Mouse (Mus musculus) midbrain, embryonic 12.5 days (tissue): Measurements from ENCODE around the gene Mrps7. TPM values are rescaled to one million over a fixed set of nuclear protein-coding genes. Genes with fewer than 3 reads are reported as not detected.
A peak's percentile ranks its signal among the peaks of the same experiment; 100 is the strongest.

ENCODE experiments used
- ATAC-seq: fragments of 200-750 bp; cut with Nextera tagmentation; 2 replicates; pipeline ENCODE4 v1.8.0; 2017; ENCODE audit warnings: low read depth, moderate TSS enrichment, moderate library complexity; ENCODE audit not compliant: low FRiP score
- H3K27ac ChIP-seq: fragments of 300-500 bp; sonication (generic); replicated peaks from 2 replicates; pipeline ENCODE4 v1.5.1; 2016; ENCODE audit warnings: mild to moderate bottlenecking
- H3K27me3 ChIP-seq: fragments of 300-500 bp; sonication (generic); 2 replicates; pipeline ENCODE4 v1.6.1; 2016; ENCODE audit warnings: mild to moderate bottlenecking
- H3K36me3 ChIP-seq: fragments of 300-500 bp; sonication (generic); 2 replicates; pipeline ENCODE4 v1.6.1; 2016
- H3K4me1 ChIP-seq: fragments of 300-500 bp; sonication (generic); 2 replicates; pipeline ENCODE4 v1.6.1; 2016
- H3K4me2 ChIP-seq: fragments of 300-500 bp; sonication (generic); replicated peaks from 2 replicates; pipeline ENCODE4 v1.6.1; 2016; ENCODE audit warnings: mild to moderate bottlenecking, moderate library complexity
- H3K4me3 ChIP-seq: fragments of 300-500 bp; sonication (generic); 2 replicates; pipeline ENCODE4 v1.5.1; 2016; ENCODE audit warnings: mild to moderate bottlenecking
- H3K9ac ChIP-seq: fragments of 300-500 bp; sonication (generic); replicated peaks from 2 replicates; pipeline ENCODE4 v1.6.1; 2016; ENCODE audit warnings: mild to moderate bottlenecking, moderate library complexity
- H3K9me3 ChIP-seq: fragments of 300-500 bp; sonication (generic); 2 replicates; pipeline ENCODE4 v1.6.1; 2016; ENCODE audit warnings: mild to moderate bottlenecking
- WGBS: fragments of 180-500 bp; shearing (Covaris S2); methylation state at CpG from one replicate; pipeline ENCODE4 v1.1.7; 2016; 5-methylcytosine and 5-hydroxymethylcytosine counted together
- polyA plus RNA-seq: library from polyadenylated mRNA; unstranded; fragments of >200 nt; fragmentation: Nextera tagmentation; extraction: Ambion mirVana; gene quantifications from 2 replicates; pipeline ENCODE4 v1.2.1, GENCODE M21; 2016

Gene Mrps7
- polyA plus RNA-seq, result 85.7 and 89.0 TPM in 2 replicates

DNA sequence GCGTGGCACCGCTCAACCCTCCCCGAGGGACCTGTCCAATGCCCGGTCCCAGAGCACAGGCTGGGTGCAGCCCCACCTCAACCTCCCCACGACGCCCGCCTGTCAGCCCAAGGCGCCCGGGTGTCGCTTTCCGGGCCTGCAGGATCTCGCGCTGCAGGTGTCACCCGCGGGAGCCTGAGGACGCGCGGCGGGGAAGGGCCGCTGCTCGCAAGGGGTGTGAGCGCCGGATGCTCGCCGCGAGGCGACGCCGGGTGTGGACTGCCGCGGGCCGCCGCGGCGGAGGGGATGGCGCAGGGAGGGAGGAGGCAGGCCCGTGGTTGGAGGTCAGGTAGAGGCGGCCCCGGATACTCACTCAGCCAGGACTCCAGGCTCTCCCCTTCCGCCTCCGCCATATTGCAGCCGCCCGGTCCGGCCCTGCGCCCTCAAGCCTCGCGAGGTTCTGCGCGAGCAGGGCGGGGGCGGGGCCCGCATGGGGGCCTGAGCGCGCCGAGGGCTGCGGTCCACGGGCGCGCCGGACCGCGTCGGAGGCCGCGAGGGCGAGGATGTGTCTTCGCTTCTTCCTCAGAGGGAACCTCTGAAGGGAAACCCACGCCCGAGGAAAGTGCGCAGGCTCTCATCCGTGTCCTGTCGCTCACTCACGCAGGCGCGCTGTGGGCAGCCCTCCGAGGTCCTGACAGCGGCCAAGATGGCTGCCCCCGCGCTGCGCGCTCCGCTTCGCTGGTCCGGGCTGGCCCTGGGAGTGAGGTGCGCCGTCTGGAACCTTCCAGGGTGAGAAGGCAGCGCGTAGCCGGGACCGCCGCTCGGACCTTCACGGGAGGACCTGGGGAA, at the start of gene Mrps7, which contains the start of gene Gga3:
Gene Mrps7 (plus strand): TSS at position 450 of the 828 bp plus-strand sequence.
Gene Gga3 (minus strand): TSS at position 576 of the 828 bp plus-strand sequence.
- Histone ChIP-seq H3K36me3 (peaks cover 42% of the 10 kb centered on the region), H3K27me3 (no peaks in the 10 kb centered on the region), H3K9me3 (no peaks in the 10 kb centered on the region), H3K4me2 (peak within 1 kb of the TSS; percentile 94), H3K4me3 (peak within 1 kb of the TSS; percentile 98), H3K9ac (peak within 1 kb of the TSS; percentile 96), H3K27ac (peak within 1 kb of the TSS; percentile 88), H3K4me1 (peaks cover 22% of the 10 kb centered on the region)
- WGBS, result under 1% methylated on average over 88 of the region's 93 CpGs
- peak; percentile 95 for ATAC-seq

DNA sequence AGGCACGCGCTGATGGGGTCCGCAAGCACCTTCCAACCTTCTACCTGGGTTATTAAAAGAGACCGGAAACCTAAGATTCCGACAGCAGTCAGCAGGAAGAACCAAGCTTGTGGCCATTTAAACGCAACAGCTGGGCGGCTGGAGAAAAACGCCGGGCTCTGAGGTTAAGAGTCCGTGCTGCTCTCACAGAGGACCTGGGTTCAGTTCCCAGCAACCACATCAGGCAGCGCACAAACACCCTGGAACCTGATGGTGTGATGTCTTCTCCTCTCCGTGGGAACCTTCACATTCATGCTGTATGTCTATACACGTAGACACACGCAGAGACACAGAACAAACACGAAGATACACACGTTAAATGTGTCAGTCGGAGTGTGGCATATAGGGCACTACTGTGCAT, 48.0 kb upstream of the Mrps7 start:
- 79% methylated on average over 17 of the region's 17 CpGs for WGBS
- H3K9me3 ChIP-seq, result no peaks in the 10 kb centered on the region
- ATAC-seq, result no peak
- no peaks in the 10 kb centered on the region for H3K4me1 ChIP-seq
- no peak overlapping the region for H3K4me2 ChIP-seq
- H3K27me3 ChIP-seq, result no peaks in the 10 kb centered on the region
- no peak overlapping the region for H3K9ac ChIP-seq
- no peak overlapping the region for H3K27ac ChIP-seq
- no peaks in the 10 kb centered on the region for H3K36me3 ChIP-seq
- no peak overlapping the region for H3K4me3 ChIP-seq

DNA sequence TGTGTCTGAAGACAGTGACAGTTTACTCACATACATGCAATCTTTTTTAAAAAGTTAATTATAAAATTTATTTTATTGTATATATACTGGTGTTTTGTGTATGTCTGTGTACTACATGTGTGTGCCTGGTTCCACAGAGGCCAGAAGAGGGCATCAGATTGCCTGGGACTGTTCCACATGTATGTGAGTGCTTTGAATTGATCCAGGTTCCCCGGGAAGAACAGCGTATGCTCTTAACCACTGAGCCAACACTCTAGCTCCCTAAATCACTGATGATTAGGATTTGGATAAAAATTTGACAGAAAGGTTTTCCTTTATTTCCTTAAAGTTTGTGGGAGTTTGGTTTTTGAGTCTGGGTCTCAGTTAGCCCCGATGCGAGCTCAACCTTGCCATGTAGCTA, 40.3 kb upstream of the Mrps7 start:
- Histone ChIP-seq H3K4me1 (peaks cover 13% of the 10 kb centered on the region), H3K9ac (peak overlapping the region; percentile 83), H3K4me3 (peak overlapping the region; percentile 88), H3K27me3 (no peaks in the 10 kb centered on the region), H3K9me3 (no peaks in the 10 kb centered on the region), H3K27ac (peak overlapping the region; percentile 78), H3K4me2 (peak overlapping the region; percentile 86), H3K36me3 (peaks cover 23% of the 10 kb centered on the region)
- ATAC-seq, result 0 out of 2 replicates have a peak, but pooled peaks have one; percentile 38
- WGBS, result 46% methylated on average over 4 of the region's 4 CpGs

DNA sequence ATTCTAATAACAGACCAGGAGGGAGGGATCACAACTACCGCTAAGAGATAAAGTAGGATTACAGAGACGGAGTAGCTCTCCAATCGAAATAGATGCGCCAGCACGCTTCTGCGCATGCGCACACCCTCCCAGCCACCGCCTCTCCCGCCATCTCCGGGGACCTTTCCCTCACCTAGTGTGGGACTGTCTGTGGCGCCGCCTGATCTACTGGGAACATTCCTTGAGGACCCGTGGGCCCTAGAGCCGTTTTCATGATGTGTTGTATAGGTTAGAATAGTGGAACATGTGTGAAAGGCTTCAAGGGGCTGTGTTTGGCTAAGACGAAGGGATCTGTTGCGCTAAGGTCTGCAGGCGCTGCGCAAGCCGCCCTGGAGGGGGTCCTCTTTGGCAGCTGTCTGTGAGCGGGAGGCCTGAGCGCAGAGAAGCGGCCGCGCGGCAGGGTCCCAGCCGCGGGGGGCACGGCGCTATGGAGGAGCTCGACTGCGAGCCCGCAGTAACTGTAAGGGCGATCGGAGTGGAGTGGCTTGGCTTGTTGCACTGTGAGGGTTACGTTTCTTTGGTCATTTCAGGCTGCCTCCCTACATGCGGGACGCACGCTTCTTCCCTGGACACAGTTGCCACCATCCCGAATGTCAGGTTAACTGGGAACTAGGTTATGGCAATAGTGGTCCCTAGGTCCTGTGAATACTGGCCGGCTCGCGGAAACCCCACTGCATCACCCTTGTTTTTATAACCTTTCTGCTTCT, 39.5 kb upstream of the Mrps7 start, which contains the start of gene Nup85:
Gene Nup85 (plus strand): TSS at position 371 of the 746 bp plus-strand sequence.
- peak within 1 kb of the TSS; percentile 86 for H3K4me2 ChIP-seq
- H3K27me3 ChIP-seq, result no peaks in the 10 kb centered on the region
- H3K36me3 ChIP-seq, result peaks cover 31% of the 10 kb centered on the region
- peak; percentile 91 for ATAC-seq
- peak within 1 kb of the TSS; percentile 83 for H3K9ac ChIP-seq
- under 1% methylated on average over 42 of the region's 42 CpGs for WGBS
- peak within 1 kb of the TSS; percentile 88 for H3K4me3 ChIP-seq
- H3K9me3 ChIP-seq, result no peaks in the 10 kb centered on the region
- peaks cover 13% of the 10 kb centered on the region for H3K4me1 ChIP-seq
- peak within 1 kb of the TSS; percentile 78 for H3K27ac ChIP-seq

DNA sequence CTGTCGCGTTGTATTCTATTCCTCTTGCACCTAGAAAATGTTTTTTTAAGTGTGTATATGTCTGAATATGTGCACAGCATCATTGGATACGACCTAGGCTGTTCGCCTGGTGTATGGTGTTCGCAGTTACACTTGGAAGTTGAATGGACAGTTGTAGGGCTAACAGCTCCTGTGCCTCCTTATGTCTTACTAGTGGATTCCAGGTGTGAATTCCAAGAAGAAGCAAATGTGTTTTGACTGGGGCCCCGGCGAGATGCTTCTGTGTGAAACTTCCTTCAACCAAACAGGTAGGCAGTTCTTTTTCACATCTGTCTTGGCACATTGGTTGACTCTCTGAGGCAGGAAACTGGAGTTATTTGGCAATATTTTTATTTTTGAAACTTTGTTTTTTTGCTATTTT, 38.8 kb upstream of the Mrps7 start:
- 21% methylated on average over 7 of the region's 7 CpGs for WGBS
- Histone ChIP-seq H3K4me2 (peak overlapping the region; percentile 86), H3K4me3 (peak overlapping the region; percentile 88), H3K9me3 (no peaks in the 10 kb centered on the region), H3K9ac (peak overlapping the region; percentile 83), H3K27me3 (no peaks in the 10 kb centered on the region), H3K4me1 (peaks cover 13% of the 10 kb centered on the region), H3K27ac (no peak overlapping the region), H3K36me3 (peaks cover 39% of the 10 kb centered on the region)
- no peak for ATAC-seq

DNA sequence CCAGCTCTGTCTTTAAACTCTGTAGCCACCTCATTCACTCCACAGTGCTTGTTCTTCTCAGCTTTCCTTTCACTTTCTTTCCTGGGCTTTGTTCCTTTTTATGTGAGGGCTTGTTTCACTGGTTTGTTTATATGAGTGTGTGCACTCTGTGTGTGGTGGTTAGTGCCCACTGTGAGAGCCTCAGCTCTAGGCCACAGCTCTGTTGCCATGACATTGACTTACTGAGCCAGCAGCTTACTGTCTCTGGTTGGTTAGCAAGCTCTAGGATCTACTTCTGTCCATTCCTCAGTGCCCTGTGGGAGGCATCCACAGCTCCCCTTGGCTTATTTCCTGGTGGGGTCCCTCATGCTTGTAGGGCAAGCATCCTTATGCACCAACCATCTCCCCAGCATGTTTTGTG, 24.6 kb upstream of the Mrps7 start:
- Histone ChIP-seq H3K27me3 (no peaks in the 10 kb centered on the region), H3K9ac (no peak overlapping the region), H3K27ac (no peak overlapping the region), H3K4me1 (no peaks in the 10 kb centered on the region), H3K9me3 (no peaks in the 10 kb centered on the region), H3K36me3 (peaks cover 72% of the 10 kb centered on the region), H3K4me2 (no peak overlapping the region), H3K4me3 (no peak overlapping the region)
- ATAC-seq, result no peak

DNA sequence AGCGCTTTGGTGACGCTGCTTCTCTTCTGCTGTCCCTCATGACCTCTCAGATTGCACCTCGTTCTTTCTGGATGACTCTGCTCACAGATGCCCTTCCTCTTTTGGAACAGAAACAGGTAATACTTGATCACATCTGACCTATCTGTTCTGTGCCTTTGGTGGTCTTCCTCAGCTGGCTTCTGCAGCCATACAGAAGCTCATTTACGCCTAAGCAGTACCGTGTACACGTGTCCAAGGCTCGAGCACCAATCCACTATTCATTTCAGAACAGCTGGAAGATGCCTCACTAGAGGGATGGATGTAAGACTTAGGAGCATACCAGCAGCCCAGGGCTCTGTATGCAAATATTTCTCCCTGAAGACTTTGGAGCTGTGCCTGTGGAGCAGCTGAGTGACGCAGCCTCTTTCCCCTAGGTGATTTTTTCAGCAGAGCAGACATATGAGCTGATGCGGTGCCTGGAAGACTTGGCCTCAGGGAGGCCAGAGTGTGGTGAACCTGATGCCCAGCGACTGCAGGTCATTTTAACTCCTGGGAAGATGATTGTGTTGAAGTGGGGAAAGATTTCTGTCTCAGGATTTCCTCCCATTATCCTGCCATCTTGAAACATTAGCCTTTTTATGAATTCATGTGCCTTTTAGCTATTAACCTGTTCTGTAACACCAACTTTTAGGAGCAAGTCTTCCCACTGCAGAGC, 20.7 kb upstream of the Mrps7 start:
- no peaks in the 10 kb centered on the region for H3K27me3 ChIP-seq
- no peak overlapping the region for H3K4me3 ChIP-seq
- H3K36me3 ChIP-seq, result peaks cover 96% of the 10 kb centered on the region
- WGBS, result 84% methylated on average over 10 of the region's 10 CpGs
- H3K9ac ChIP-seq, result no peak overlapping the region
- no peak overlapping the region for H3K27ac ChIP-seq
- ATAC-seq, result no peak
- H3K9me3 ChIP-seq, result no peaks in the 10 kb centered on the region
- H3K4me1 ChIP-seq, result no peaks in the 10 kb centered on the region
- no peak overlapping the region for H3K4me2 ChIP-seq

DNA sequence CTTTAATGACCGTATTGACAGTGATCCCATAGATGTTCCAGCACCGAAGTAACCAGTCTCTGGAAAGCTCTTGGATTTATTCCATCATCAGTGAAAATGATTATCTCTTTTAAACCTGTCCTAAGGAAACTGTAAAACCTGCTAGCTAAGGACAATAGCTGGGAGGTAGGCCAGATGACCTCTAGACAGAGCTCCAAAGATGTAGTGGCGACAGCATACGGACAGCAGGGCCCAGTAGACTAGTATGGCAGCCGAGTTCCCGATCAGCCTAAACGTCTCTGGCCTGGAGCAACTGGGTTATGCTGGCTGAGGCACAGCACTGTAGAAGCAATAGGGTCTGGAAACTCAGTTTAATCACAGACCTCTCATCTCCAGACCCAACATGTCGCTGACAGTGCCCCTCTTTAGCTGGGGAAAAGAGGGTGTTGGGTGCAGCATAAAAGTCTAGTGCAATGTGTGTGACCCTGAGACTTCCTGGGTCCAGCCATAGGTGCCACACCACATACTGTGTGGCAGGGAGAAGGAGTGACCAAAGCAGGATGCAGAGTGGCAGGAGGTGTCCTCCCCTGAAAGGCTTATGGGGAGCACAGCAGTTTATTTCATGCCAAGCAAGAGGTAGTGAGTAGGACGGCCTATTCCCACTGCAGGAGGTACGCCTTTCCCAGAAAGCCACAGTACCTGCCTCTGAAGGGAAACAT, 19.2 kb upstream of the Mrps7 start:
- H3K4me3 ChIP-seq, result no peak overlapping the region
- H3K4me2 ChIP-seq, result no peak overlapping the region
- no peak for ATAC-seq
- H3K36me3 ChIP-seq, result peaks cover 92% of the 10 kb centered on the region
- H3K9ac ChIP-seq, result no peak overlapping the region
- H3K4me1 ChIP-seq, result no peaks in the 10 kb centered on the region
- WGBS, result 90% methylated on average over 10 of the region's 10 CpGs
- H3K9me3 ChIP-seq, result no peaks in the 10 kb centered on the region
- no peaks in the 10 kb centered on the region for H3K27me3 ChIP-seq
- no peak overlapping the region for H3K27ac ChIP-seq

DNA sequence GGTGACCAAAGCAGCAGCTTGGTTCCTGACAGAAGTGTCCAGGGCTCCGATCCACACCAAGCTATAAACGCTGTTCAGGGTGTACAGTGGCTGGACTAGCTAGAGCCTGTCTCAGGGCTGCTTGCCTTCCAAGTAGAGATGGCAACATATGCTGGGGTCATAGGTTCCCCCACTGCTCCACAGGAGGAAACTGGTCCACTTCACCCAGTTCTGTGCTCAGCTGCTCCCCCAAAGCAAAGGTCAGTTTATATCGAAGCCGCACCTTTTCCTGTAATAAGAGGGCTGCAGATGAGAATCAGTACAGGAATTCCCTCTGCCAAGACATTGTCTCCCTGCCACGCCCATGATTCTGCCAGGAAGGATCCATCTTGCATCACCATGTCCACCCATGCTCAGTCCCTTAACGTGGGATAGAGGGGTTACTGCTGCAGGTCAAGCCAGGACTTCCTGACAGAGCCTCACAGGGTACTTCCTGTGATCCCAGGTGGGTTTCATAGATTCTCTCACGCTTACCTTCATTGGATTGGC, 18.1 kb upstream of the Mrps7 start:
- 89% methylated on average over 7 of the region's 7 CpGs for WGBS

DNA sequence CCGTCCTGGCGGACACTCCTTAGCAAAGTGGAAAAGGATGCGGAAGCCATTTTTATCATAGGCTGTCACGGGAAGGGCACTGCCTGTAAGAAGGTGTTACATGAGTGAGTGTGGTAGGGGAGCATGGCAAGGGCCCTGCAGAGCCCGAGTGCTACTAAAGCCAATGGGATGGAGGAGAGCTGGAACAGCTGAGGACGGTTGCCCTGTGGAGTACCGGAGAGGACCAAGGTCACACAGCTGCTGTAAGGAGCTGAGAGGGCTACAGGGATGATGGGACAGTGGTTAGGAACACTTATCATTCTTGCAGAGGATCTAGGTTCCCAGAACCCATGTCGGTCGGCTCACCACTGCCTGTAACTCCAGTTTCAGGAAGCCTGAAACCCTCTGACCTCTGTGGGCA, 17.3 kb upstream of the Mrps7 start:
- no peak overlapping the region for H3K9ac ChIP-seq
- no peak overlapping the region for H3K4me3 ChIP-seq
- no peaks in the 10 kb centered on the region for H3K4me1 ChIP-seq
- H3K4me2 ChIP-seq, result no peak overlapping the region
- 93% methylated on average over 9 of the region's 9 CpGs for WGBS
- H3K9me3 ChIP-seq, result no peaks in the 10 kb centered on the region
- H3K27me3 ChIP-seq, result no peaks in the 10 kb centered on the region
- H3K27ac ChIP-seq, result no peak overlapping the region
- no peak for ATAC-seq
- peaks cover 96% of the 10 kb centered on the region for H3K36me3 ChIP-seq

More for the DNA sequence above, 18.1 kb upstream of the Mrps7 start:
- H3K9me3 ChIP-seq, result no peaks in the 10 kb centered on the region
- no peak overlapping the region for H3K4me3 ChIP-seq
- no peaks in the 10 kb centered on the region for H3K4me1 ChIP-seq
- no peak overlapping the region for H3K4me2 ChIP-seq
- no peak for ATAC-seq
- H3K27me3 ChIP-seq, result no peaks in the 10 kb centered on the region
- peaks cover 96% of the 10 kb centered on the region for H3K36me3 ChIP-seq
- no peak overlapping the region for H3K27ac ChIP-seq
- H3K9ac ChIP-seq, result no peak overlapping the region

DNA sequence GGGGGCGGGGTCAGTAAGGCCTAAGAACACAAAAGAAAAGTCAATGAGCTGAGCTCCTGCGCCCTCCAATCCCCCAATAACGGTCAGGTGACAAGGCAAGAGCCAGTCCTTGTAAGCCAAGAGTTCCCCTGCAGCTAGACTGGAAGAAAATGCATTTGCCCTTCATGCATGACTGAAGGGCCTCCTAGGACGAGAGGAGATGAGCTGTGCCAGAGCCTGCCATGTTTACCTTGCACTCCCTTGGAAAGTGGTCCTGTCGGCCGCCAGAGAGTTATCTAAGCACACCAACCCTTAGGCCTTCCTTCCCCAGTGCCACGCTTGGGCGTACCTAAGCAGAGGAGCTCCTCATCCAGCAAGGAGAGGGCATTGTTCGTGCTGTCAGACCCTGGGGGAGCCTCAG, 15.7 kb upstream of the Mrps7 start:
- ATAC-seq, result no peak
- H3K9me3 ChIP-seq, result no peaks in the 10 kb centered on the region

More for the DNA sequence above, 15.7 kb upstream of the Mrps7 start:
- Histone ChIP-seq H3K36me3 (peaks cover 94% of the 10 kb centered on the region), H3K27ac (no peak overlapping the region), H3K4me1 (no peaks in the 10 kb centered on the region), H3K4me2 (no peak overlapping the region), H3K9ac (no peak overlapping the region), H3K27me3 (no peaks in the 10 kb centered on the region), H3K4me3 (no peak overlapping the region)
- WGBS, result 84% methylated on average over 9 of the region's 9 CpGs
